Mouse (Mus musculus) forebrain, embryonic 16.5 days (tissue): ENCODE data around the gene Cep95. TPM values are rescaled to one million over a fixed set of nuclear protein-coding genes. Genes with fewer than 3 reads are reported as not detected.
A peak's percentile ranks its signal among the peaks of the same experiment; 100 is the strongest.
"Not testable (repeated sequence)": the region's sequence is repeated elsewhere in the genome, so short reads cannot be mapped to it uniquely, and the experiment has no call there.

Experiments
- ATAC-seq: fragments of 200-750 bp; cut with Nextera tagmentation; 2 replicates; pipeline ENCODE4 v1.8.0; 2017; ENCODE audit warnings: mild to moderate bottlenecking, moderate library complexity
- H3K27ac ChIP-seq: fragments of 300-500 bp; sonication (generic); 2 replicates; pipeline ENCODE4 v1.5.1; 2014; ENCODE audit warnings: low read length, control low read depth
- H3K27me3 ChIP-seq: fragments of 300-500 bp; sonication (generic); replicated peaks from 2 replicates; pipeline ENCODE4 v1.6.1; 2014; ENCODE audit warnings: low read length; ENCODE audit not compliant: control insufficient read depth, insufficient read depth
- H3K36me3 ChIP-seq: fragments of 300-500 bp; sonication (generic); 2 replicates; pipeline ENCODE4 v1.6.1; 2014; ENCODE audit not compliant: control insufficient read depth, insufficient read depth
- H3K4me1 ChIP-seq: fragments of 300-500 bp; sonication (generic); replicated peaks from 2 replicates; pipeline ENCODE4 v1.6.1; 2014; ENCODE audit warnings: low read length; ENCODE audit not compliant: control insufficient read depth, insufficient read depth
- H3K4me2 ChIP-seq: fragments of 300-500 bp; sonication (generic); 2 replicates; pipeline ENCODE4 v1.6.1; 2014; ENCODE audit warnings: mild to moderate bottlenecking, low read length, control low read depth
- H3K4me3 ChIP-seq: fragments of 300-500 bp; sonication (generic); replicated peaks from 2 replicates; pipeline ENCODE4 v1.5.1; 2014; ENCODE audit warnings: mild to moderate bottlenecking, low read length, control low read depth
- H3K9ac ChIP-seq: fragments of 300-500 bp; sonication (generic); replicated peaks from 2 replicates; pipeline ENCODE4 v1.6.1; 2014; ENCODE audit warnings: low read depth, low read length, control low read depth
- H3K9me3 ChIP-seq: fragments of 300-500 bp; sonication (generic); 2 replicates; pipeline ENCODE4 v1.6.1; 2016; ENCODE audit warnings: low read length; ENCODE audit not compliant: control insufficient read depth
- WGBS: fragments of 180-500 bp; shearing (Covaris S2); extraction: QIAGEN DNeasy Blood & Tissue Kit; methylation state at CpG from one replicate; pipeline ENCODE4 v1.1.7; 2014; 5-methylcytosine and 5-hydroxymethylcytosine counted together
- polyA plus RNA-seq: library from polyadenylated mRNA; unstranded; fragments of >200 nt; fragmentation: Nextera tagmentation; extraction: Ambion mirVana; gene quantifications from 2 replicates; pipeline ENCODE4 v1.2.1, GENCODE M21; 2015

Gene Cep95
- polyA plus RNA-seq, 1 experiment from 2014 or later, result 22.5 TPM

DNA sequence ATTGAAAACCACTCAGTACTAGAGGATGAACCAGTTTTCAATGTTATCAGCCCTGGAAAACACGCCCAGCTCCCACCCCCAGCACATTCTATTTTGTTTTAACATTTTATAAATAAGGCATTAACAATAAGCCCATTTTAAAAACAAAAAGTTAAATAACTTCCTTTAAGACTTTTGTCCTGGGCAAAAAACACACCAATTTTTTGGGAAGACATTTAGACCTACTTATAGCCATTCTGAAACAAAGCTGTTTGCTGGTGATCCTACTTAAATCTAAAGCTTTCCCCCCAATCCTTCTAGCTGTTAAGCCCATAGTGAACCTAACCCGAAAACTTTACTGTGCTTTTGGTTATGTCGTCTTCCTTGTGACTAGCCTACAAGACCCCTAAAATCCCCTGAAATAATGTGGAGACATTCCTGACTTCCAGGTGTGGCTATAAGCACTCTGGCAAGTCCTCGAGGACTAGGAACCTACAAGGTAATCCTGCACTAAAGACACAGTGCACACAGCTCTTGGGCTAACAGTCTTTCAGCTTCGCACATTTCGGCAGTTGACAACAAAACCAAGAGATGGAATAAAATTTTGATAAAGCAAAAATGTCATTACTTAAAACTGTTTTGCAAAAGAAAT, 8.3 kb upstream of the Cep95 start:
- no peak overlapping the region for H3K4me3 ChIP-seq
- ATAC-seq, result no peak
- H3K4me2 ChIP-seq, result no peak overlapping the region
- no peak overlapping the region for H3K9ac ChIP-seq
- H3K4me1 ChIP-seq, result peaks cover 23% of the 10 kb centered on the region
- no peaks in the 10 kb centered on the region for H3K27me3 ChIP-seq
- peaks cover 36% of the 10 kb centered on the region for H3K36me3 ChIP-seq
- H3K27ac ChIP-seq, result no peak overlapping the region
- no peaks in the 10 kb centered on the region for H3K9me3 ChIP-seq
- WGBS, result 74% methylated on average over 6 of the region's 6 CpGs

DNA sequence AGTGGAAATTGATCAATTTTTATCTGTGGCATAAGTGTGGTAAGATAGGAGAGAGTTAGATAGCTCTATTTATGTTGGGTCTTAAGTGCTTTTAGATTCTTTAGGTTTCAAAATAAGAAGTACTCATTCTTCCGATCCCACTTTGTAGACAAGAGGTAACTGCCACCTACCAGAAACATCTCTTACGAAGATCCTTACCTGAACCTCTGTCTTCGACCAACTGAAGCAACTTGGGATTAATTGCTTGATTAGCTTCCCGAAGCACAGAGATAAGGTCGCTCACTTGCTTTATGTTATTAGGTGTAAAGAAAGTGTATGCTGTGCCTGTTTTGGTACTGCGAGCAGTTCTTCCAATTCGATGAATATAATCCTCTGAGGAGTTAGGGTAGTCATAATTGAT, 6.8 kb upstream of the Cep95 start:
- not testable (repeated sequence) for H3K27me3 ChIP-seq, H3K9me3 ChIP-seq, ATAC-seq, H3K9ac ChIP-seq, H3K4me3 ChIP-seq, H3K4me2 ChIP-seq, H3K27ac ChIP-seq
- H3K36me3 ChIP-seq, result peaks cover 36% of the 10 kb centered on the region
- H3K4me1 ChIP-seq, result peaks cover 29% of the 10 kb centered on the region
- 90% methylated on average over 7 of the region's 7 CpGs for WGBS

DNA sequence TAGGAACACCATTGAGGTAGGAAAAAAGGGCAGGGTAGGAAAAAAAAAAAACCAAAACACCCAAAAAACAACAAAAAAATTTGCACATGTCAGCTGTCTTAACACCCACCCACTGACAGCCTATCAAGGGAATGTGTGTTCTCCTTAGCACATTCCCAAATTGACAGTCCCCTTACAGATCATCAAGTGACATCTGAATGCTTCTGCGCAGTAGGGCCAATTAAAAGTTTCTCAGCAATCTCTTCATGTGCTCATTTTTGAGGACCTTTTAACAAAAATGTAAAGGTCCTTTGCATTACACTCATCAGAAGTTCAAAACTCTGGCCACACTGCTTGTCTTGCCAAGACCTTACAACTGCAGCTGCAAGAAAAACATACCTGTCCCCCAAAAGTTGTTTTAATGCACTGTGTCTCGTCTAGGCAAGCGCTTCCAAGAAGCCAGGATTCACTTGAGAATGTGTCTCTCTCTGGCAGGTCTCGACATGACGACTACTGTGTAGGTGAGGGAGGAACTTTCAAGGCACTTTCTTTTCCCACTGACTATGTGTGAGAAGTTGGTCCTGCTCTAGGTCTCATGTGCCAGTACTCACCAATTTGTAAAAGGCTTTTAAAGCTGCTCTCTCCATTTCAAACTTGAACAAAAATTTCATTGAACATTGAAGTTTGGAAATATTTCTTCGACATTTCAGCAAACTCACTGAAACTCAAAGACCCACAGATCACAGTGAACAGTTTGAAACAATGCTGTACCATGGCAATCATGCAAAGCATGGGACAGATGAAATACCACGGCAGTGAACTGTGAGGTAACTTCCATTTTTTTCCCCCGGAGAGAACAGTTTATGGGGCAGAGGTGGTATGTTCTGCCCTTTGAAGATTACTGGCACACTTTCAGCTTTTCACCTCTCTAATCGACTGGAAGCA, 5.9 kb upstream of the Cep95 start:
- H3K9me3 ChIP-seq, result no peaks in the 10 kb centered on the region
- no peak overlapping the region for H3K27ac ChIP-seq
- H3K9ac ChIP-seq, result no peak overlapping the region
- no peak overlapping the region for H3K4me2 ChIP-seq
- whole genome bisulfite sequencing, result 77% methylated on average over 9 of the region's 9 CpGs
- H3K4me1 ChIP-seq, result peaks cover 29% of the 10 kb centered on the region
- ATAC-seq, result no peak
- peaks cover 36% of the 10 kb centered on the region for H3K36me3 ChIP-seq
- no peaks in the 10 kb centered on the region for H3K27me3 ChIP-seq
- no peak overlapping the region for H3K4me3 ChIP-seq

DNA sequence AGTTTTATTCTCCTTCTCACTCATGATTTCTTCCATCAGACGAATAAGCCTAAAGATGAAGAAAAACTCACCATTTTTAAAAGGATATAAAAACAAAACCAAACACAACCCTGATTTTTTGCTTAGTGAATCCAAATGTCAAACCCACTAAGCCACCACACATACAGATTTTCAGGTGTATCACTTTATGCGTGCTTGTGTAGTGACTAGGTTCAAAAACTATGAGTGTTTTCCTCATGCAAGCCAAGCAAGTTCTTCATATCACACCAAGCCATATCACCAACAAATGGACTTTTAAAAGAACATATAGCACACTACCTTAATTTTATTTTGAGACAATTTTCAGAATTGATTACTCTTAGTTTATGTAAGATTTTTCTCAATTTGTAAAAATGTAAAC, 4.6 kb upstream of the Cep95 start:
- H3K9ac ChIP-seq, result no peak overlapping the region
- peaks cover 26% of the 10 kb centered on the region for H3K4me1 ChIP-seq
- H3K36me3 ChIP-seq, result peaks cover 36% of the 10 kb centered on the region
- no peak overlapping the region for H3K4me3 ChIP-seq
- H3K4me2 ChIP-seq, result no peak overlapping the region
- no peak for ATAC-seq
- no peaks in the 10 kb centered on the region for H3K27me3 ChIP-seq
- WGBS, result 84% methylated on average over 2 of the region's 2 CpGs
- no peaks in the 10 kb centered on the region for H3K9me3 ChIP-seq
- H3K27ac ChIP-seq, result no peak overlapping the region

DNA sequence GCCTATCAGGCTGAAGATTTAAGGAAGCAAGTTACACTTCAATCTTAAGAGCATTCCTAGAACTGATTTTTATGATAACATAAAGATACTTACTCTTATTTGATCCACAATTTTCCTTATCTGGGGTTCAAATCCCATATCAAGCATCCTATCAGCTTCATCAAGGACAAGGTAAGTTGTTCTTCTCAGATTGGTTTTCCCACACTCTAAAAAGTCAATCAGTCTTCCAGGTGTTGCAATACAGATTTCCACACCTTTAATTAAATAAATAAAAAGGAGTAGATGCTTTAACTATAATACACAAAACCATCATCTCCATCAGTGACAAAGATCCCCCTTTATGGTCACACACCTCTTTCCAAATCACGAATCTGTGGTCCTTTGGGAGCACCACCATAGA, 4.0 kb upstream of the Cep95 start:
- no peak overlapping the region for H3K4me3 ChIP-seq
- H3K9me3 ChIP-seq, result no peaks in the 10 kb centered on the region
- H3K27ac ChIP-seq, result no peak overlapping the region
- H3K27me3 ChIP-seq, result no peaks in the 10 kb centered on the region
- 77% methylated on average over 1 of the region's 1 CpGs for WGBS
- H3K36me3 ChIP-seq, result peaks cover 36% of the 10 kb centered on the region
- no peak overlapping the region for H3K9ac ChIP-seq
- peaks cover 23% of the 10 kb centered on the region for H3K4me1 ChIP-seq
- ATAC-seq, result no peak
- H3K4me2 ChIP-seq, result peak overlapping the region; percentile 9; the same call in 1 of the 2 replicates

DNA sequence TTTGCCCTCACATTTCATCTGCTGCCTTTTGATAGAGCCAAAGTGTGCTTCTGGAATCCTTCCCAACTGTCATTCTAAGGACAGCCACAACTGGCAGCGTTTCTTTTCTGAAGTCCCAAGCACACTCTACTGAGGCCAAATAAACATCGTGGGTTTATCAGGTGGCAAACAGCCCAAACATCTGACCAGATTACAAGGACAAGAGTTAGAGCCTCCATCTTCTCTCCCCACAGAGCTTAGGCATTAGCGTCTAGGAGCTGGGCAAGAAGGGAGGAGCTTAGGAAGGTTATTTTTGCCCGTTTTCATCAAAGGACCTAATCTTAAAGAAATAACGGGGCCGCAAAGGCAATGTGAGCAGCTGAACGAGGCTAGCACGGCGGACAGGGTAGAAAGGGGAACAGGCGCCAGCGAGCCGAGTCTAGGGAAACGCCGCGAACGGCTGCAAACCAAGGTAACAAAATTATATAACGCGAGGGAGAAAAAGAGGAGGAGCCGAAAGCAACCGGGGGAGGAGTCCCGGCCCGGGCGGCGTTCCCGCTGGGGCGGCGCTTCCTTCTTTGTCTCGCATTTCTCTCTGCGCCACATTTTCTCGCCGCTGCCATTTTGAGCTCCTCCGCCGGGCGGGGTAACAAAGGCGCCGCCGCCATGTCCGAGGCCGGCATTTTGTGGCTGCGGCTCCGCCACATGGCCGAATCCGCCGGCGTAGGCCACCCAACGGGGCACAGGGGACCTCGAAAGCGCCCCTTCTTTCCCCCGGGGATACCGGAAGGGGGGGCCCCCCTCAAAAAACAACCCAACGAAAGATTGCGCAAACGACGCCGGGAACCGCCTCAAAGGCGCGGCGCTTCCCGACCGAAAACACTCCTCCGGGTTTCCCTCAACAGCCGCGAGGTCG, 1.7 kb upstream of the Cep95 start:
- peak overlapping the region; percentile 99 for H3K4me3 ChIP-seq
- H3K9ac ChIP-seq, result peak overlapping the region; percentile 89
- no peaks in the 10 kb centered on the region for H3K9me3 ChIP-seq
- peaks cover 21% of the 10 kb centered on the region for H3K4me1 ChIP-seq
- WGBS, result under 1% methylated on average over 65 of the region's 65 CpGs
- peaks cover 29% of the 10 kb centered on the region for H3K36me3 ChIP-seq
- ATAC-seq, result peak; percentile 39
- no peaks in the 10 kb centered on the region for H3K27me3 ChIP-seq
- H3K4me2 ChIP-seq, result peak overlapping the region; percentile 86
- peak overlapping the region; percentile 97 for H3K27ac ChIP-seq

DNA sequence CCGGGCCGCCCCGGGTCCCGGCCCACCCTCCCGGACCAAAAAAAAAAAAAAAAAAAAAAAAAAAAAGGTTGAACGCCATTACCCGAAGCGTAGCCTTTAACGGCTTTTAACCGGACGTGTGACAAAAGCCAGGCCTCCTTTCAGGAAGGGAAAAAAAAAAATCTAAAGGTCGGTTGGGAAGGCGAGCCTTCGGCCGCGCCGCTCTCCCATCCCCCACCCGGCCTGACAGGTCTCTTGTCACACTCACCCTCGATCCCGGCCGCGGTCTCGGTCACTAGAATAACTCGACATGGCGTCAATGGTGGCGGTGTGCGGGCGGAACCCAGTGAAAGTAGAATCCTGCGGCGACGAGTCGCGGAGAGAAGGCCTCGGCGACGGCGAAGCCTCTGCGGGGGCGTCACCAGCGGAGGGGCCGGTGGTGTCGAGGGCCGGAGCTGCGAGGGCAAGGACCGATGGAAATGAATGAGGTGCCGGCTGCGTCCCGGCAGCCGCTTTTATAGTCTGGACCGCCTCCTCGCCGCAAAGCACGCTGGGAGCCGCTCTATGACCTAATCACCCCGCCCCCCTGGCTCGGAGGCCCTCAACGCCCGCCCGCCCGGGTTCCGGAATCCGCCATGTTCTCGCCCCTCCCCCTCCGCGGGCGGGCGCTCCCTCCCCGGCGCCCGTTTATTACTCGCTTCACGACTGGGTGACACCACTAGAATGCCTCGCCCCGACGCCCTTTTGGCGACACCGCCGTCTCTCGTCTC, 852 bp upstream of the Cep95 start:
- Histone ChIP-seq H3K4me1 (peaks cover 21% of the 10 kb centered on the region), H3K4me2 (peak overlapping the region; percentile 31), H3K9me3 (no peaks in the 10 kb centered on the region), H3K36me3 (peaks cover 22% of the 10 kb centered on the region), H3K9ac (peak overlapping the region; percentile 89), H3K4me3 (peak overlapping the region; percentile 99), H3K27ac (peak overlapping the region; percentile 97), H3K27me3 (no peaks in the 10 kb centered on the region)
- under 1% methylated on average over 79 of the region's 79 CpGs for WGBS
- ATAC-seq, result peak; percentile 81

DNA sequence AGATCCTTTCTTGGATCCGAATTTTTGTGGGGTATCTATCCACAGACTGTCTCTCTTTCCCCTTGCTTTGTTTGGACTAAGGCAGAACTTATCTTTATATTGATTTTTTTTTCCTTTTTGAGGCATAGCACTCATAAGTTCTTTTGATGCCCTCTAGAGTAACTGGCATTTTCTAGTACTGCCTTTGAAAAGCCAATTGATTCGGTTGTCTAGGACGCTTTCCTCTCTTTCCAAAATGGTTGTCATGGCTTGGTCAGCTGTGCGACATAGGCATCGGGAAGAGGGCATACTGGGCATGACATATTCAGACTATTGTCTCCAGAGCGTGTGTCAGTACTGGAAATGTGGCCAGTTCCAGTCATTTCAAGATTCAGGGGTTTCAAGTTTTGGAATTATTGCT, 597 bp downstream of the Cep95 start:
- Histone ChIP-seq H3K9ac (peak overlapping the region; percentile 89), H3K4me3 (peak overlapping the region; percentile 99), H3K4me2 (peak overlapping the region; percentile 91), H3K27ac (peak overlapping the region; percentile 97), H3K9me3 (no peaks in the 10 kb centered on the region), H3K36me3 (peaks cover 10% of the 10 kb centered on the region), H3K4me1 (peaks cover 21% of the 10 kb centered on the region), H3K27me3 (no peaks in the 10 kb centered on the region)
- no peak for ATAC-seq
- 0% methylated on average over 6 of the region's 6 CpGs for WGBS
